Mouse (Mus musculus): Measurements from ENCODE around the gene Cspg4. TPM values are rescaled to one million over a fixed set of nuclear protein-coding genes. Genes with fewer than 3 reads are reported as not detected.

Gene Cspg4
- polyA plus RNA-seq, 1 experiment, result 58.3 TPM

GRCm38 (mm10) chr9:56860486-56861269, 4.2 kb upstream of the Cspg4 start:
- Histone ChIP-seq H3K4me3 (no peak overlapping the region), H3K4me2 (ENCODE audit: low read depth) (peak overlapping the region; percentile 89), H3ac (ENCODE audit: control insufficient read depth, insufficient read length) (no peak overlapping the region), H3K27me3 (ENCODE audit: control insufficient read depth, insufficient read depth, insufficient read length) (no peaks in the 10 kb centered on the region), H3K79me2 (ENCODE audit: control insufficient read depth, insufficient read depth) (peaks cover 7% of the 10 kb centered on the region), H3K36me3 (ENCODE audit: control insufficient read depth, insufficient read depth) (no peaks in the 10 kb centered on the region)
- no peak for TF ChIP-seq REST (IDR thresholded peaks at IDR 0.05; ENCODE audit: insufficient read depth, insufficient read length)
- TF ChIP-seq MAX (IDR thresholded peaks at IDR 0.05; ENCODE audit: low read depth), result no peak
- no peak for TF ChIP-seq USF1 (IDR thresholded peaks at IDR 0.05; ENCODE audit: low read depth)
- TF ChIP-seq MYOG (IDR thresholded peaks at IDR 0.05; ENCODE audit: control insufficient read depth in 1 of 3, insufficient read depth in 1 of 3, insufficient read length in 2 of 3, low read depth in 2 of 3), result peak; percentile 74 to 92 (median 82)
- no peak for TF ChIP-seq E2F4 (IDR thresholded peaks at IDR 0.05; ENCODE audit: insufficient read depth)
- TF ChIP-seq MYOD1 (IDR thresholded peaks at IDR 0.05; ENCODE audit: control insufficient read depth in 1 of 3, insufficient read length in 2 of 3, low read depth in 2 of 3), result peak; percentile 26 to 90 (median 74)
- TF ChIP-seq POLR2AphosphoS2 (IDR thresholded peaks at IDR 0.05; ENCODE audit: insufficient read length, low read depth), result no peak
- TF ChIP-seq TCF3 (IDR thresholded peaks at IDR 0.05; ENCODE audit: insufficient read length, low read depth), result peak; percentile 54
- no peak for TF ChIP-seq SRF (IDR thresholded peaks at IDR 0.05; ENCODE audit: control insufficient read depth, insufficient read length, low read depth)
- TF ChIP-seq POLR2A (IDR thresholded peaks at IDR 0.05; ENCODE audit: insufficient read length, low read depth), result peak; percentile 20
- no peak for TF ChIP-seq CEBPB (IDR thresholded peaks at IDR 0.05; ENCODE audit: insufficient read depth, poor library complexity, severe bottlenecking)
- peak; percentile 68 for TF ChIP-seq TCF12 (IDR thresholded peaks at IDR 0.05; ENCODE audit: insufficient read depth, poor library complexity, severe bottlenecking)

- H3K4me3 ChIP-seq, result no peak overlapping the region
- no peak overlapping the region for H3ac ChIP-seq (ENCODE audit: control insufficient read depth, insufficient read length)
- H3K4me2 ChIP-seq (ENCODE audit: low read depth), result no peak overlapping the region
- H3K79me2 ChIP-seq (ENCODE audit: control insufficient read depth, insufficient read depth), result peaks cover 28% of the 10 kb centered on the region
- TF ChIP-seq POLR2AphosphoS2 (IDR thresholded peaks at IDR 0.05; ENCODE audit: insufficient read length, low read depth), result no peak
- no peak for TF ChIP-seq USF1 (IDR thresholded peaks at IDR 0.05; ENCODE audit: low read depth)
- TF ChIP-seq CEBPB (IDR thresholded peaks at IDR 0.05; ENCODE audit: insufficient read depth, poor library complexity, severe bottlenecking), result no peak
- no peak for TF ChIP-seq TCF3 (IDR thresholded peaks at IDR 0.05; ENCODE audit: insufficient read length, low read depth)
- TF ChIP-seq SRF (IDR thresholded peaks at IDR 0.05; ENCODE audit: control insufficient read depth, insufficient read length, low read depth), result no peak
- TF ChIP-seq TCF12 (IDR thresholded peaks at IDR 0.05; ENCODE audit: insufficient read depth, poor library complexity, severe bottlenecking), result no peak
- no peak for TF ChIP-seq MYOD1 (IDR thresholded peaks at IDR 0.05; ENCODE audit: control insufficient read depth in 1 of 3, insufficient read length in 2 of 3, low read depth in 2 of 3)
- TF ChIP-seq MYOG (IDR thresholded peaks at IDR 0.05; ENCODE audit: control insufficient read depth in 1 of 3, insufficient read depth in 1 of 3, insufficient read length in 2 of 3, low read depth in 2 of 3), result no peak
- no peak for TF ChIP-seq REST (IDR thresholded peaks at IDR 0.05; ENCODE audit: insufficient read depth, insufficient read length)
- no peak for TF ChIP-seq POLR2A (IDR thresholded peaks at IDR 0.05; ENCODE audit: insufficient read length, low read depth)
- no peak for TF ChIP-seq E2F4 (IDR thresholded peaks at IDR 0.05; ENCODE audit: insufficient read depth)
- no peak for TF ChIP-seq MAX (IDR thresholded peaks at IDR 0.05; ENCODE audit: low read depth)
- no peaks in the 10 kb centered on the region for H3K36me3 ChIP-seq (ENCODE audit: control insufficient read depth, insufficient read depth)
- no peaks in the 10 kb centered on the region for H3K27me3 ChIP-seq (ENCODE audit: control insufficient read depth, insufficient read depth, insufficient read length)
These were observed 2.0 kb upstream of the Cspg4 start for GRCm38 (mm10) chr9:56862863-56863262.

- Histone ChIP-seq H3ac (ENCODE audit: control insufficient read depth, insufficient read length) (peak within 1 kb of the TSS; percentile 16), H3K79me2 (ENCODE audit: control insufficient read depth, insufficient read depth) (peaks cover 40% of the 10 kb centered on the region), H3K4me3 (peak within 1 kb of the TSS; percentile 86), H3K36me3 (ENCODE audit: control insufficient read depth, insufficient read depth) (no peaks in the 10 kb centered on the region), H3K4me2 (ENCODE audit: low read depth) (peak within 1 kb of the TSS; percentile 73), H3K27me3 (ENCODE audit: control insufficient read depth, insufficient read depth, insufficient read length) (no peaks in the 10 kb centered on the region)
- TF ChIP-seq USF1 (IDR thresholded peaks at IDR 0.05; ENCODE audit: low read depth), result no peak
- TF ChIP-seq TCF12 (IDR thresholded peaks at IDR 0.05; ENCODE audit: insufficient read depth, poor library complexity, severe bottlenecking), result no peak
- no peak for TF ChIP-seq MYOD1 (IDR thresholded peaks at IDR 0.05; ENCODE audit: control insufficient read depth in 1 of 3, insufficient read length in 2 of 3, low read depth in 2 of 3)
- TF ChIP-seq SRF (IDR thresholded peaks at IDR 0.05; ENCODE audit: control insufficient read depth, insufficient read length, low read depth), result no peak
- no peak for TF ChIP-seq CEBPB (IDR thresholded peaks at IDR 0.05; ENCODE audit: insufficient read depth, poor library complexity, severe bottlenecking)
- TF ChIP-seq E2F4 (IDR thresholded peaks at IDR 0.05; ENCODE audit: insufficient read depth), result no peak
- no peak for TF ChIP-seq POLR2AphosphoS2 (IDR thresholded peaks at IDR 0.05; ENCODE audit: insufficient read length, low read depth)
- no peak for TF ChIP-seq MYOG (IDR thresholded peaks at IDR 0.05; ENCODE audit: control insufficient read depth in 1 of 3, insufficient read depth in 1 of 3, insufficient read length in 2 of 3, low read depth in 2 of 3)
- no peak for TF ChIP-seq MAX (IDR thresholded peaks at IDR 0.05; ENCODE audit: low read depth)
- TF ChIP-seq TCF3 (IDR thresholded peaks at IDR 0.05; ENCODE audit: insufficient read length, low read depth), result no peak
- no peak for TF ChIP-seq POLR2A (IDR thresholded peaks at IDR 0.05; ENCODE audit: insufficient read length, low read depth)
- no peak for TF ChIP-seq REST (IDR thresholded peaks at IDR 0.05; ENCODE audit: insufficient read depth, insufficient read length)
These were observed 560 bp upstream of the Cspg4 start, which contains the start of gene Odf3l1 for GRCm38 (mm10) chr9:56864216-56864729. Gene Odf3l1, minus strand, starts transcription at chr9:56864679.

GRCm38 (mm10) chr9:56865673-56866400, 1.0 kb downstream of the Cspg4 start:
- Histone ChIP-seq H3K36me3 (ENCODE audit: control insufficient read depth, insufficient read depth) (no peaks in the 10 kb centered on the region), H3K4me2 (ENCODE audit: low read depth) (peak overlapping the region; percentile 73), H3K4me3 (peak overlapping the region; percentile 86), H3ac (ENCODE audit: control insufficient read depth, insufficient read length) (peak overlapping the region; percentile 16), H3K79me2 (ENCODE audit: control insufficient read depth, insufficient read depth) (peaks cover 40% of the 10 kb centered on the region), H3K27me3 (ENCODE audit: control insufficient read depth, insufficient read depth, insufficient read length) (no peaks in the 10 kb centered on the region)
- TF ChIP-seq MYOG (IDR thresholded peaks at IDR 0.05; ENCODE audit: control insufficient read depth in 1 of 3, insufficient read depth in 1 of 3, insufficient read length in 2 of 3, low read depth in 2 of 3), result no peak
